Mouse (Mus musculus) brain, embryonic 14.5 days (tissue): Measurements from ENCODE around the gene Chd2.

Experiments
- CTCF ChIP-seq: fragments of 200-500 bp; IDR thresholded peaks from 2 replicates; pipeline ENCODE4 v1.5.1; 2012; ENCODE audit warnings: inconsistent platforms, mild to moderate bottlenecking, moderate library complexity, borderline replicate concordance; ENCODE audit not compliant: insufficient read depth, insufficient read length; ENCODE audit errors: extremely low read depth
- POLR2A ChIP-seq: fragments of 200-500 bp; IDR thresholded peaks from 2 replicates; pipeline ENCODE4 v1.6.1; 2012; ENCODE audit warnings: mild to moderate bottlenecking, inconsistent platforms, borderline replicate concordance; ENCODE audit not compliant: poor library complexity, insufficient read depth, insufficient read length, severe bottlenecking; ENCODE audit errors: extremely low read depth

DNA sequence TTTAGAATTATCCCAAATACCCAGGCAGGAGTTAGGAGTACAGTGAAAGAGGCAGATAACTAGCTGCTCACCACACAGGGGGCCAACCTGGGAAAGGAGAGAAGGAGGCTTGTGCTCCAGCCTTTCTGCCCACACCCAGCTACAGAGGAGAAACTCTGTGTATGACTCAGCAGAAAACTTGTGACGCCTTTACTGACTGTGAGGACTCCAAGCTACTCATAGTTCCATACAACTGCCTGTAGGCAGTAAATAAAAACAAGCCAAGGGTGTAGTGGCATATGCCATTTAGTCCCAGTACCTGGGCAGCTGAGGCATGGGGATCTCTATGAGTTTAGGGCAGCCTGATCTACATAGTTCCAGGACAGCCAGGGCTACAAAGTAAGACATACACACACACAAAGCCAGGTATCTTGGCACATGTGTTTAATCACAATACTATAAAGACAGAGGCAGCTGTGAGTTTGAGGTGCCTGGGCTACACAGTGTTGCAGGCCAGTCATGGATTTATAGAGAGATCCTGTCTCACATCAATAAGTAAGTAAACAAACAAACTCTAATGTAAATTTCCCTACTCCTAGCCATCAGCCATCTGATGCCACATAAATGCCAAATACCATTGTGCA, 24.1 kb downstream of the Chd2 start:
- TF ChIP-seq CTCF (no peak), POLR2A (no peak)
